Comparison of ENCODE assay signal across 33 mouse cellular contexts in genomic region chr4:56907671-56908070, GRCm38 (mm10).
"Had no signal": no experiment of that assay in that cellular context is flagged by ENCODE, and none has a peak within 500 bp of the region (broad histone marks: within the 10 kb centered on the region; RNA-seq: fewer than 3 reads in every experiment).

No protein-coding gene starts in this region.

- H3K27ac ChIP-seq: heart, embryonic 13.5 days; heart, embryonic 15.5 days; hindbrain, embryonic 10.5 days; hindbrain, embryonic 12.5 days; hindbrain, embryonic 13.5 days; hindbrain, embryonic 14.5 days; hindbrain, embryonic 15.5 days; hindbrain, postnatal 0 days; intestine, embryonic 15.5 days; kidney, embryonic 15.5 days; kidney, postnatal 0 days; layer of hippocampus, adult 2 months; left cerebral cortex, adult 2 months had no signal

- H3K27me3 ChIP-seq: heart, embryonic 13.5 days; heart, embryonic 15.5 days; hindbrain, embryonic 12.5 days; hindbrain, embryonic 13.5 days; hindbrain, embryonic 15.5 days; intestine, embryonic 15.5 days; kidney, embryonic 15.5 days had no signal

- ATAC-seq: hindbrain, embryonic 16.5 days; hindbrain, postnatal 0 days; inflammation-experienced regulatory T-cells, adult 6 months; intestine, embryonic 15.5 days; intestine, embryonic 16.5 days; intestine, postnatal 0 days had no signal

- H3K9me3 ChIP-seq: heart, embryonic 13.5 days; heart, embryonic 15.5 days; hindbrain, embryonic 10.5 days; hindbrain, embryonic 12.5 days; hindbrain, embryonic 13.5 days; hindbrain, embryonic 15.5 days; intestine, embryonic 15.5 days; kidney, embryonic 15.5 days had no signal

- H3K9ac ChIP-seq: heart, embryonic 13.5 days; heart, embryonic 15.5 days; hindbrain, embryonic 12.5 days; hindbrain, embryonic 13.5 days; hindbrain, embryonic 14.5 days; hindbrain, embryonic 15.5 days; intestine, embryonic 15.5 days; kidney, embryonic 15.5 days had no signal

- H3K4me1 ChIP-seq: hindbrain, embryonic 10.5 days; hindbrain, embryonic 12.5 days; hindbrain, embryonic 13.5 days; hindbrain, embryonic 15.5 days; intestine, embryonic 15.5 days; kidney, embryonic 15.5 days had no signal

- H3K4me2 ChIP-seq: heart, embryonic 13.5 days; heart, embryonic 15.5 days; hindbrain, embryonic 12.5 days; hindbrain, embryonic 13.5 days; hindbrain, embryonic 14.5 days; hindbrain, embryonic 15.5 days; intestine, embryonic 15.5 days; kidney, embryonic 15.5 days had no signal

- H3K4me3 ChIP-seq: heart, embryonic 13.5 days; heart, embryonic 15.5 days; hindbrain, embryonic 10.5 days; hindbrain, embryonic 12.5 days; hindbrain, embryonic 13.5 days; hindbrain, embryonic 15.5 days; intestine, embryonic 15.5 days; kidney, embryonic 15.5 days; layer of hippocampus, adult 2 months; left cerebral cortex, adult 2 months had no signal

- DNase-seq: heart, postnatal 10 days; heart, postnatal 14 days; heart, postnatal 36 days; heart, postnatal 4 days; kidney, adult 11 months; kidney, adult 18-20 months; kidney, adult 2 months; kidney, adult 8-10 months; kidney, adult 9 months; kidney, postnatal 10 days; kidney, postnatal 14 days; kidney, postnatal 25 days; kidney, postnatal 36 days; kidney, postnatal 4 days; layer of hippocampus, adult 9-11 months; layer of hippocampus, postnatal 36 days had no signal
